Mouse (Mus musculus) B cell, adult 62 days (primary cell): ENCODE measurements around the gene Olfr346. TPM values are rescaled to one million over a fixed set of nuclear protein-coding genes. Genes with fewer than 3 reads are reported as not detected.

Experiments
- total RNA-seq: library from RNA; stranded (reverse); gene quantifications from 4 replicates; pipeline ENCODE4 v1.2.4, GENCODE M21; 2023

Olfr346 gene
- not detected in 4 replicates for total RNA-seq

GRCm38 (mm10) chr2:36685488-36685887 is at the start of gene Olfr346:
Gene Olfr346 (plus strand): TSS chr2:36685788.

GRCm38 (mm10) chr2:36639741-36640140 is 45.8 kb upstream of the Olfr346 start, which contains the start of gene Olfr345:
Gene Olfr345 (plus strand): TSS chr2:36640041.

GRCm38 (mm10) chr2:36731602-36732001 is 46.0 kb downstream of the Olfr346 start, which contains the start of gene Olfr347:
Gene Olfr347 (plus strand): TSS chr2:36731902.

Other genes starting within 250 kb of the Olfr346 start
- not detected in 4 replicates for gene Olfr340, start 233.2 kb upstream of the Olfr346 start, total RNA-seq
- not detected in 4 replicates for gene Olfr341, start 203.3 kb upstream of the Olfr346 start, total RNA-seq
- gene Olfr342, start 160.8 kb upstream of the Olfr346 start, total RNA-seq, result not detected in 4 replicates
- not detected in 4 replicates for gene Olfr344, start 119.1 kb upstream of the Olfr346 start, total RNA-seq
- gene Olfr345, start 45.7 kb upstream of the Olfr346 start, total RNA-seq, result not detected in 4 replicates
- not detected in 4 replicates for gene Olfr347, start 46.1 kb downstream of the Olfr346 start, total RNA-seq
- gene Olfr348, start 98.5 kb downstream of the Olfr346 start, total RNA-seq, result not detected in 4 replicates
- gene Olfr50, start 104.8 kb downstream of the Olfr346 start, total RNA-seq, result not detected in 4 replicates
- gene Olfr3, start 131.2 kb downstream of the Olfr346 start, total RNA-seq, result not detected in 4 replicates
- not detected in 4 replicates for gene Olfr350, start 160.5 kb downstream of the Olfr346 start, total RNA-seq
- gene Olfr351, start 176.9 kb downstream of the Olfr346 start, total RNA-seq, result not detected in 4 replicates
- gene Olfr352, start 182.7 kb downstream of the Olfr346 start, total RNA-seq, result not detected in 4 replicates
- not detected in 4 replicates for gene Olfr353, start 207.1 kb downstream of the Olfr346 start, total RNA-seq
- not detected in 4 replicates for gene Olfr354, start 219.9 kb downstream of the Olfr346 start, total RNA-seq
- gene Olfr355, start 243.1 kb downstream of the Olfr346 start, total RNA-seq, result not detected in 4 replicates